Mouse (Mus musculus): ENCODE results near the gene Prdm1.

DNA sequence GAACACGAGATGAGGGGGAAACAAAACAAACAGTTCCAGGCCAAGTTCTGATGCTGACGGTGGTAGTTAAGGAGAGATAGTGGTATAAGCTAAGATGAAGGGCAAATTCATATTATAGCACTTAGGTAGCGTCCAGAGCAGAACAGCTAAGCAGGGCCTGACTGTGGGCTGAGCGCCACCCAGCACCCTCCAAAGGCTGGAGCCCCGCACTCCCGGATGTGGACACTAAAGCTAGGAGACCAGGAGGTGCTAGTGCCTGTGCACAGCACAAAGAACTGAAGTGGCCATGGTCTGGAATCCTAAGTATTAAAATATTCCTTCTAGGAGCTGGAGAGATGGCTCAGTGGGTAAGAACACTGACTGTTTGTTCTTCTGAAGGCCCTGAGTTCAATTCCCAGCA lies 67.2 kb downstream of the Prdm1 start:
- TF ChIP-seq POLR2A (IDR thresholded peaks at IDR 0.05; ENCODE audit: borderline replicate concordance, insufficient read depth, low read length) (no peak), CTCF (IDR thresholded peaks at IDR 0.05; ENCODE audit: borderline replicate concordance, insufficient read depth, low read depth, low read length) (no peak)

All from cerebellum, adult 2 months (tissue).